Mouse (Mus musculus): ENCODE data around the gene Tbc1d14. TPM values are rescaled to one million over a fixed set of nuclear protein-coding genes. Genes with fewer than 3 reads are reported as not detected.

The Tbc1d14 gene
- total RNA-seq, 1 experiment = 12.5 TPM

GRCm38 (mm10) chr5:36519751-36520150 lies 73.3 kb downstream of the Tbc1d14 start:
- in situ Hi-C loops (cut with MboI; ENCODE audit: low sequenced_read_pairs in 2 of 2, unreplicated experiment in 2 of 2) = no loop called here
- Histone ChIP-seq H3K36me3 (ENCODE audit: control insufficient read depth, insufficient read depth, low read length, poor library complexity, severe bottlenecking) (peaks cover 28% of the 10 kb centered on the region; the same call in 1 of the 2 replicates), H3K4me1 (ENCODE audit: control insufficient read depth in 2 of 2, insufficient read depth in 2 of 2, low read length in 2 of 2, poor library complexity in 1 of 2) (no peaks in the 10 kb centered on the region), H3K9me3 (ENCODE audit: control insufficient read depth, insufficient read depth, low read depth, low read length) (no peaks in the 10 kb centered on the region), H3K4me3 (ENCODE audit: insufficient read depth in 1 of 2, low read depth in 1 of 2, low read length in 2 of 2, poor library complexity in 1 of 2, severe bottlenecking in 1 of 2) (no peak overlapping the region), H3K9ac (ENCODE audit: insufficient read depth, low read depth, low read length, poor library complexity, severe bottlenecking) (no peak overlapping the region), H3K27ac (ENCODE audit: insufficient read depth, low read depth, low read length, poor library complexity, severe bottlenecking) (no peak overlapping the region)
- TF ChIP-seq HCFC1 (IDR thresholded peaks at IDR 0.05; ENCODE audit: borderline replicate concordance, insufficient read depth, low read length) (no peak), CHD2 (IDR thresholded peaks at IDR 0.05; ENCODE audit: low read depth, low read length) (no peak), MAFK (IDR thresholded peaks at IDR 0.05; ENCODE audit: insufficient read depth, low read depth, low read length) (no peak), ZC3H11A (IDR thresholded peaks at IDR 0.05; ENCODE audit: borderline replicate concordance, low read depth, low read length) (no peak), ZNF384 (IDR thresholded peaks at IDR 0.05; ENCODE audit: low read depth, low read length) (no peak)
- no peak for DNase-seq (ENCODE audit: low read depth, low spot score)

- H3K36me3 ChIP-seq (ENCODE audit: control insufficient read depth, insufficient read depth, low read length, poor library complexity, severe bottlenecking) = peaks cover 30% of the 10 kb centered on the region; the same call in 1 of the 2 replicates
- in situ Hi-C loops (cut with MboI; ENCODE audit: low sequenced_read_pairs in 2 of 2, unreplicated experiment in 2 of 2) = no loop called here
These were observed 75.5 kb downstream of the Tbc1d14 start for GRCm38 (mm10) chr5:36517596-36517995.

GRCm38 (mm10) chr5:36515558-36515957 lies 77.5 kb downstream of the Tbc1d14 start:
- Histone ChIP-seq H3K4me1 (ENCODE audit: control insufficient read depth in 2 of 2, insufficient read depth in 2 of 2, low read length in 2 of 2, poor library complexity in 1 of 2) (no peaks in the 10 kb centered on the region), H3K27ac (ENCODE audit: insufficient read depth, low read depth, low read length, poor library complexity, severe bottlenecking) (no peak overlapping the region), H3K4me3 (ENCODE audit: insufficient read depth in 1 of 2, low read depth in 1 of 2, low read length in 2 of 2, poor library complexity in 1 of 2, severe bottlenecking in 1 of 2) (no peak overlapping the region), H3K9ac (ENCODE audit: insufficient read depth, low read depth, low read length, poor library complexity, severe bottlenecking) (no peak overlapping the region), H3K9me3 (ENCODE audit: control insufficient read depth, insufficient read depth, low read depth, low read length) (no peaks in the 10 kb centered on the region), H3K36me3 (ENCODE audit: control insufficient read depth, insufficient read depth, low read length, poor library complexity, severe bottlenecking) (peaks cover 30% of the 10 kb centered on the region; the same call in 1 of the 2 replicates)
- DNase-seq (ENCODE audit: low read depth, low spot score) = no peak
- no peak for TF ChIP-seq HCFC1 (IDR thresholded peaks at IDR 0.05; ENCODE audit: borderline replicate concordance, insufficient read depth, low read length)
- TF ChIP-seq CHD2 (IDR thresholded peaks at IDR 0.05; ENCODE audit: low read depth, low read length) = no peak
- TF ChIP-seq ZNF384 (IDR thresholded peaks at IDR 0.05; ENCODE audit: low read depth, low read length) = no peak
- no peak for TF ChIP-seq ZC3H11A (IDR thresholded peaks at IDR 0.05; ENCODE audit: borderline replicate concordance, low read depth, low read length)
- no peak for TF ChIP-seq MAFK (IDR thresholded peaks at IDR 0.05; ENCODE audit: insufficient read depth, low read depth, low read length)
- in situ Hi-C loops (cut with MboI; ENCODE audit: low sequenced_read_pairs in 2 of 2, unreplicated experiment in 2 of 2) = no loop called here

More at GRCm38 (mm10) chr5:36517596-36517995, 75.5 kb downstream of the Tbc1d14 start:
- no peak for TF ChIP-seq ZC3H11A (IDR thresholded peaks at IDR 0.05; ENCODE audit: borderline replicate concordance, low read depth, low read length)
- TF ChIP-seq ZNF384 (IDR thresholded peaks at IDR 0.05; ENCODE audit: low read depth, low read length) = no peak
- TF ChIP-seq MAFK (IDR thresholded peaks at IDR 0.05; ENCODE audit: insufficient read depth, low read depth, low read length) = no peak
- Histone ChIP-seq H3K4me3 (ENCODE audit: insufficient read depth in 1 of 2, low read depth in 1 of 2, low read length in 2 of 2, poor library complexity in 1 of 2, severe bottlenecking in 1 of 2) (no peak overlapping the region), H3K9me3 (ENCODE audit: control insufficient read depth, insufficient read depth, low read depth, low read length) (no peaks in the 10 kb centered on the region), H3K4me1 (ENCODE audit: control insufficient read depth in 2 of 2, insufficient read depth in 2 of 2, low read length in 2 of 2, poor library complexity in 1 of 2) (no peaks in the 10 kb centered on the region), H3K9ac (ENCODE audit: insufficient read depth, low read depth, low read length, poor library complexity, severe bottlenecking) (no peak overlapping the region), H3K27ac (ENCODE audit: insufficient read depth, low read depth, low read length, poor library complexity, severe bottlenecking) (no peak overlapping the region)
- DNase-seq (ENCODE audit: low read depth, low spot score) = no peak

GRCm38 (mm10) chr5:36515126-36515525 lies 78.0 kb downstream of the Tbc1d14 start:
- no peak for DNase-seq (ENCODE audit: low read depth, low spot score)

GRCm38 (mm10) chr5:36510956-36511355 lies 82.1 kb downstream of the Tbc1d14 start:
- Histone ChIP-seq H3K36me3 (ENCODE audit: control insufficient read depth, insufficient read depth, low read length, poor library complexity, severe bottlenecking) (peaks cover 17% of the 10 kb centered on the region), H3K9ac (ENCODE audit: insufficient read depth, low read depth, low read length, poor library complexity, severe bottlenecking) (no peak overlapping the region), H3K4me3 (ENCODE audit: insufficient read depth in 1 of 2, low read depth in 1 of 2, low read length in 2 of 2, poor library complexity in 1 of 2, severe bottlenecking in 1 of 2) (no peak overlapping the region), H3K4me1 (ENCODE audit: control insufficient read depth in 2 of 2, insufficient read depth in 2 of 2, low read length in 2 of 2, poor library complexity in 1 of 2) (no peaks in the 10 kb centered on the region), H3K27ac (ENCODE audit: insufficient read depth, low read depth, low read length, poor library complexity, severe bottlenecking) (no peak overlapping the region), H3K9me3 (ENCODE audit: control insufficient read depth, insufficient read depth, low read depth, low read length) (no peaks in the 10 kb centered on the region)
- no peak for DNase-seq (ENCODE audit: low read depth, low spot score)
- no peak for TF ChIP-seq CHD2 (IDR thresholded peaks at IDR 0.05; ENCODE audit: low read depth, low read length)
- no peak for TF ChIP-seq ZC3H11A (IDR thresholded peaks at IDR 0.05; ENCODE audit: borderline replicate concordance, low read depth, low read length)
- TF ChIP-seq ZNF384 (IDR thresholded peaks at IDR 0.05; ENCODE audit: low read depth, low read length) = no peak
- no peak for TF ChIP-seq MAFK (IDR thresholded peaks at IDR 0.05; ENCODE audit: insufficient read depth, low read depth, low read length)
- no peak for TF ChIP-seq HCFC1 (IDR thresholded peaks at IDR 0.05; ENCODE audit: borderline replicate concordance, insufficient read depth, low read length)
- in situ Hi-C loops (cut with MboI; ENCODE audit: low sequenced_read_pairs in 2 of 2, unreplicated experiment in 2 of 2) = no loop called here

More at GRCm38 (mm10) chr5:36515126-36515525, 78.0 kb downstream of the Tbc1d14 start:
- Histone ChIP-seq H3K27ac (ENCODE audit: insufficient read depth, low read depth, low read length, poor library complexity, severe bottlenecking) (no peak overlapping the region), H3K4me1 (ENCODE audit: control insufficient read depth in 2 of 2, insufficient read depth in 2 of 2, low read length in 2 of 2, poor library complexity in 1 of 2) (no peaks in the 10 kb centered on the region), H3K4me3 (ENCODE audit: insufficient read depth in 1 of 2, low read depth in 1 of 2, low read length in 2 of 2, poor library complexity in 1 of 2, severe bottlenecking in 1 of 2) (no peak overlapping the region), H3K9ac (ENCODE audit: insufficient read depth, low read depth, low read length, poor library complexity, severe bottlenecking) (no peak overlapping the region), H3K9me3 (ENCODE audit: control insufficient read depth, insufficient read depth, low read depth, low read length) (no peaks in the 10 kb centered on the region), H3K36me3 (ENCODE audit: control insufficient read depth, insufficient read depth, low read length, poor library complexity, severe bottlenecking) (peaks cover 26% of the 10 kb centered on the region; the same call in 1 of the 2 replicates)
- in situ Hi-C loops (cut with MboI; ENCODE audit: low sequenced_read_pairs in 2 of 2, unreplicated experiment in 2 of 2) = no loop called here
- TF ChIP-seq ZNF384 (IDR thresholded peaks at IDR 0.05; ENCODE audit: low read depth, low read length) (no peak), MAFK (IDR thresholded peaks at IDR 0.05; ENCODE audit: insufficient read depth, low read depth, low read length) (no peak), CHD2 (IDR thresholded peaks at IDR 0.05; ENCODE audit: low read depth, low read length) (no peak), HCFC1 (IDR thresholded peaks at IDR 0.05; ENCODE audit: borderline replicate concordance, insufficient read depth, low read length) (no peak), ZC3H11A (IDR thresholded peaks at IDR 0.05; ENCODE audit: borderline replicate concordance, low read depth, low read length) (no peak)
